Mouse (Mus musculus) liver, embryonic 14.5 days (tissue): ENCODE results near the gene Chmp2b.

Experiments used
- CTCF ChIP-seq: IDR thresholded peaks from 2 replicates; pipeline ENCODE4 v1.5.1; 2016; ENCODE audit warnings: antibody characterized with exemption, low read depth, control low read depth
- EP300 ChIP-seq: IDR thresholded peaks from 2 replicates; pipeline ENCODE4 v1.6.1; 2016; ENCODE audit warnings: antibody characterized with exemption, low read depth

DNA sequence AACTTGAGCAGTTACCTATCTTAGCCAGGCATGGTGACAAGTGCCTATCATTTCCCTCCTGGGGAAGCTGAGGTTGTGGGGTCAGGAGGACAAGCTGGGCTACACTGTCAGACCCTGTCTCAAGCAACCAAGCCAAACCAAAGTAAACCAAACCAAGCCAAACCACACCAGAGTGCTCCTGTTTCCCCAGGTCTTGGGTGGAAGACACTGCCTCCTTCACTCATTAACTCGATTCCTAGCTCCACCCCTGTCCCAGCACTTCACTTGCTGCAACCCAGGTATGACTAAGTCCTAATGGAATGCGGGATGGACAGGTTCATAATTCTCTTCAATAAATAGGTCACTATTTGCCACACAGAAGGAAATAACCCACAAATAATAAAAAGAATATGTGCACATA lies 2.9 kb downstream of the Chmp2b start:
- TF ChIP-seq CTCF (no peak), EP300 (no peak)
